Mouse (Mus musculus) yolk sac, embryonic 10.5 days (tissue): ENCODE results near the gene Adora3.
A peak's percentile ranks its signal among the peaks of the same experiment; 100 is the strongest.

Experiments used
- DNase-seq: peaks from one replicate; pipeline ENCODE4 v3.0.0-alpha.2; 2017; ENCODE audit warnings: low spot score

Gene Adora3

GRCm38 (mm10) chr3:105870558-105870957, at the start of gene Adora3, which contains the start of gene Tmigd3:
Adora3 (plus strand) TSS chr3:105870858.
Tmigd3 (plus strand) TSS chr3:105870903.
- DNase-seq = no peak

DNA sequence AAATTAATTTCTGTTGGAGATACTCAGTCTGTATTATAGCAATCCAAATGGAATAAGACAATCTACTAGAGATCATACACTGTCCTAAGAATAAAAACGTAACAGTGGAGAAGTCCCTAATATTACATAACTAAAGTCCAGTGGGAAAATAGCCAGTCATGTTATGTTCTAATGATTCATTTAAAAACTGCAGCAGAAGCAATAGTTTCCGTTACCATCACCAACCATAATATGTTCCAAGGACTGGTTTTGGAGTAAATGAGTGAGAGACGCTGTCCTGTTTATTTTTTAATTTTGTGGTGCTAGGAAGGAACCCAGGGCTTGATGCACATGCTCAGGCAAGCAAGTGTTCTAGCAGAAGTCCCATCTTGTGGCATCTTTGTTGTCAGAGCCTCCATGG, 49.2 kb upstream of the Adora3 start:
- DNase-seq = no peak

DNA sequence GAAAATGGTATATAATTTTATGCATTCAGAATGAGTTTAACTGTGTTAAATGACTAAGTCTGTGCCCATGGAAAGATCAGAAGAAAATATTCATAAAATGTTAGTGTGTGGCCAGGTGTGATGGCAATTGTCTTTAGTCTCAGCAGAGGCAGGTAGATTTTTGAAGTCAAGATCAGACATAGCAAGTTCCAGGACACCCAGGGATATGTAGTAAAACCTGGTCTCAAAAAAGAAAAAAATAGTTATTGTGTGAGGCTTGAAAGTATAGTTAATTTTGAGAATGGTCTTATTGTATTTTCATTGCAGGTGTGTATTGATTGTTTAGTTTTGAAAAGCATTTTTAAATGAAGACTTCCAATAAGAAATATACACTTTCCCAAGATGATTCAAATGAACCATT, 47.0 kb upstream of the Adora3 start:
- no peak for DNase-seq

GRCm38 (mm10) chr3:105824103-105824502, 46.6 kb upstream of the Adora3 start:
- DNase-seq = no peak

DNA sequence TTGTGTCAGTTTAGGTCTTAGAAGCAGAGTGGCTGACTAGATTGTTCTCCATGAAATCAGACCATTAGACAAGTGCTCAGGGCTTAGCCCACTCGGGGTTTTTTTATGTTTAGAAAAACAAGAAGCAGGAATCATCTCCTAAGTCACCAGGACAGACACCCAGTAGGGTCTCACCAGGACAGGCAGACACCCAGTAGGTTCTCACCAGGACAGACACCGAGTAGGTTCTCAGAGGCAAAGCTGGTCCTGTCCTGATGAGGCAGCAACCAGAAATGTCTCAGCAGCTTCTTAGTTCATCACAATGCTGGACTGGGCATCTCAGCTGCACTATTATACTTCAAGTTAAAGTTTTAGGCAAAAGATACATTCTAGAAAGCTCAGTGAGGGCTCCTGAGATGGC, 46.0 kb upstream of the Adora3 start:
- no peak for DNase-seq

- DNase-seq = no peak
These were observed 45.0 kb upstream of the Adora3 start for GRCm38 (mm10) chr3:105825501-105826161.

GRCm38 (mm10) chr3:105831584-105831983, 39.1 kb upstream of the Adora3 start:
- no peak for DNase-seq

GRCm38 (mm10) chr3:105835875-105836274, 34.8 kb upstream of the Adora3 start:
- no peak for DNase-seq

- no peak for DNase-seq
These were observed 33.8 kb upstream of the Adora3 start for GRCm38 (mm10) chr3:105836883-105837282.

DNA sequence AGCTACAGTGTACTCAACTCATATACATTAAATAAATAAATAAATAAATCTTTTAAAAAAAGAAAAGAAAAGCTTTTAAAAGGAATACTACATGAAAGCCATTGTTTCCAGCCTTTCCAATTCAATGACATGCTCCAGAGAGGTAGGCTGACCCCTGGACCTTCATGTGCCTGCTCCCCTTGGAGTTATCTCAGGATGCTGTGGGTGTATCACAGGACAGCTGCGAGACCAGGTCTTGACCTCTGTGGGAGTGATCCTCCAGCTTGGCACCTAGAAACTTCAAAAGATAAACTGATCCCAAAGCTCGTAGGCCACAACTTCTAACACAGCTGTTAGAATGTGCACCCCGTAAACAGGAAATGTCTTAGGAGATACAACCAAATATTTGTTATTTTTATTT, 32.0 kb upstream of the Adora3 start:
- no peak for DNase-seq

GRCm38 (mm10) chr3:105839836-105840235, 30.8 kb upstream of the Adora3 start:
- no peak for DNase-seq

GRCm38 (mm10) chr3:105846294-105847069, 24.2 kb upstream of the Adora3 start:
- DNase-seq = peak; percentile 20

- no peak for DNase-seq
These were observed 16.9 kb upstream of the Adora3 start for GRCm38 (mm10) chr3:105853781-105854180.

DNA sequence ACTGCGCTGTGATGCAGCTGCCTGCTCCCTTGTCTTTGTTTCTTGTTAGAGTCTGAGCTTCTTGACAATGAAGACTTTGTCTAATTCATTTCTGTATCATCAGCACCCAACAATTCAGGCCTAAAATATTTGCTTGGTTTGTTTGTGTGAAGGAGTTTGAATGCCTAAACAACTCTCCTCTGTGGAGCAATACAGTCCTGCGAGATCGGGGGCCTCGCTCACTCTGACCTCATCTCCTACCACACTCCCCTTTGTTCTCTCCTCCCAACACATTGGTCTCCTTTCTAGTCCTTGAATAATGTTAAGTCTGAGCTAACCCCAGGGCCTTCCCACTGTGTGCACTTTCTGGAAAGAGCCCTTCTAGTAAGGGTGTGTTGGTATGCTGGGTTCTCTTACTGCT, 15.9 kb upstream of the Adora3 start:
- no peak for DNase-seq

DNA sequence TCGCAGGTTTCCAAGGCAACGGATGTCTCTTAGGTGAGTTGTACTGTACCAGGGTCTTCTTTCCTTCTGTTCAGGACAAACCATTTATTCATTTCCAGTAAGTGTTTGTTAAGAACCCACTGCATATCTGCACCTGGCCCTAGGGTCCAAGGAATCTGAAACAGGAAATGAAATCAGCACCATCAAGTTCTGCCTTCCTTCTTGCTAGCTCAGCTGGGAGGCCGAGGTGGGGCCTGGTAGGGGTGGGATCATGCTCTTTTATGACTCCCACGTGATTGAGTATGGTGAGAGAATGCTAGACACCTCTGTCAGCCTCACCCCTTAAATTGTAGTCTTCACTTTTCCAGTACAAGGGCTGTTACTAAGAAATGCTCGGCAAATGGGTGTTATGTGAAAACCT, 13.1 kb upstream of the Adora3 start:
- DNase-seq = no peak

DNA sequence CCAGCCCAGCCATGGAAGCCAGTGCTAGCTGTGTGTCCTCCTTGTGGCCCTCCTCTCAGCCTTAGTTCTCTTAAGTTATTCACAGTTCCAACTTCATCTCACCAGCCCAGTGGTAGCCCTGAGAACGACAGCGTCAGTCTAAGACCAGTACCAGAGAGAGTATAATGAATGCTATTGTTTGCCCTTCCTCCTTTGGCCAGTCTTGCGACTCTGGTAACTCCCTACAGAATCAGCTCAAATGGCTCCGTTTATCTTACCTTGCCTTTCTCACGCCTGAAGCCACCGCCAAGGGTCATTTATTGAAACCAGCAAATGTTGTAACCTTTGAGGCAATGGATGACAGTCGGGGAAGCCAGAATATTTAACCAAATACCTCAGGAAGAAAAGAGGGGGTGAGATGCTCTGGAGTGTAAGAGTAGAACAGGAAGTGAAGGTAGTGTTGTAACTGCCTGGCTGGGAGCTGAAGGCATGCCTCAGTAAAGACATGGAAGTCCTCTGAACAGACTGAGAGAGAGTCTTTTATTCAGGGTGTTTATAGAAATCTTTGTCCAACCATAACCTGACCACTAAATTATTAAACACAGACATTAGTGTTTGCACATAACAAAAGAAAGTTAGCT, 8.8 kb upstream of the Adora3 start:
- DNase-seq = no peak

DNA sequence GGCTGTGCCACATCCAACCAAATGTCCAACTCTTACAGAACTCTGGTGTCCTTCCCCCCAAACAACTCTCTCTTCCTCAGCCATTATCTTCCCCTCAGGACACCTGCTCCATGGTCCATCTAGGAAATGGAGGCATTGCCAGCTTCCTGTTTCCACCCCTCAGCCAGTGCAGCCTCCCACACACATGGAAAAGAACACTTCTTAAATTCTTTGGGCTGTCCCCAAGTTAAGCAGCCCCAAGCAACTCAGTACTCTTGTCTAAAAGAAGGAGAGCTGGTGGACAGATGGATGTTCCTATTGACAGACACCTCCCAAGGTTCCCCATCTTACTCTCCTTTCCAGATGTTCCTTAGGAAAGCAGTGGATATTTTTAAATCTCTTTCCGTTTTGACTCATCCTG, 6.5 kb upstream of the Adora3 start:
- DNase-seq = no peak

GRCm38 (mm10) chr3:105865122-105865521, 5.5 kb upstream of the Adora3 start:
- no peak for DNase-seq

DNA sequence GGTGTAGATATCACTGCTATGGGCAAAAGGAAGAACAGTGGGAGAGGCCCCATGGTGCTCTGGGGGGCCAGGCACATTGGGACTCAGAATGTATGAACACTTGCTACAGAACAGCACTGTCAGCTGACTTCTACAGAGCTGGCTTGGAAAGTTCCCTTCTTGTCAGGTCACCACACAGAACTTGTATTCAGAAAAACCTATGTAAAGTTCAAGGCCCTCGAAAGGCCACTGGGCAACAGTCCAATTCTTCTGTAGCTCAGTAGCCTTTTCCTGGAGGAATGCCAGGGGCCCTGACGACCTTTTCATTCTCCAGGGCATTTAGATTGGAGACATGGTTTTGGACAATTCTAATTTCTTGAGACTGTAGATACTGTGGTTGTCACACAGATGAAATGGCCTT, 2.5 kb upstream of the Adora3 start:
- DNase-seq = no peak

DNA sequence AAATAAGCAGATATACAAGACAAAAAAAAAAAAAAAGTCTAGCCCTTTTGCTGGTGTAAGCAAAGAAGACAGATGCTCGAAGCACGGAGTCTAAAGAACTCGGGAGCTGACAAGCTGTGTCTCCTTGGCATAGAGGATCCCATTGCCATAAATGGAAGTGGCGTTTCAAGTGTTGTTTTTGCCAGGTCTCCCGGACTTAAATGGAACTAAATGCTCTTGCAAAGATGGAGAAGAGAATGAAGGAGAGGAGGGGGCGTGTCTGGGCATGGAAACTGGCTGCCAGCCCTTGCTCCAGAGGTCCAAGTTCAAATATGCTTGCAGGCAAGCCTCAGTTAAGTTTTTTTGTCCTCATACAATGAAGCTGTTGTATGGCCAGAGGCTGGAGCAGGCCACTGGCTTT, 1.4 kb downstream of the Adora3 start:
- DNase-seq = no peak

DNA sequence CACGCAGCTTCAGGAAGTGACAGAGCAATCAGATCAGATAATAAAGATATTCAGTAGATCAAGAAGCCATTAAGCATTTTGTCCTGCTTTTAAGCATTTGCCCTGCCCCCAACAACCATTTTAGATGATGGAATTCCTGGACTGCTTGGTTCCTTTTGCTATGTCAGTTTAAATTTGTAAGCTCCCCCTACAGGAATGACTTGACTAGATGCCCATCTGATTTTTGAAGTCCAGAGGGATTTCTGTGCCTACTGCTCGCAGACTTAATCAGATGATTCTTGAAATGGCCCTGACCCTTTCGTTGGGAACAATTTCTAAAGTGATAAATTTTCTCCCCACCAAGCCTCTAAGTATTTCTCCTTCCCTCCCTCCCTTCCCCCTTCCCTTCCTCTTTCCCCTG, 1.9 kb downstream of the Adora3 start:
- no peak for DNase-seq

DNA sequence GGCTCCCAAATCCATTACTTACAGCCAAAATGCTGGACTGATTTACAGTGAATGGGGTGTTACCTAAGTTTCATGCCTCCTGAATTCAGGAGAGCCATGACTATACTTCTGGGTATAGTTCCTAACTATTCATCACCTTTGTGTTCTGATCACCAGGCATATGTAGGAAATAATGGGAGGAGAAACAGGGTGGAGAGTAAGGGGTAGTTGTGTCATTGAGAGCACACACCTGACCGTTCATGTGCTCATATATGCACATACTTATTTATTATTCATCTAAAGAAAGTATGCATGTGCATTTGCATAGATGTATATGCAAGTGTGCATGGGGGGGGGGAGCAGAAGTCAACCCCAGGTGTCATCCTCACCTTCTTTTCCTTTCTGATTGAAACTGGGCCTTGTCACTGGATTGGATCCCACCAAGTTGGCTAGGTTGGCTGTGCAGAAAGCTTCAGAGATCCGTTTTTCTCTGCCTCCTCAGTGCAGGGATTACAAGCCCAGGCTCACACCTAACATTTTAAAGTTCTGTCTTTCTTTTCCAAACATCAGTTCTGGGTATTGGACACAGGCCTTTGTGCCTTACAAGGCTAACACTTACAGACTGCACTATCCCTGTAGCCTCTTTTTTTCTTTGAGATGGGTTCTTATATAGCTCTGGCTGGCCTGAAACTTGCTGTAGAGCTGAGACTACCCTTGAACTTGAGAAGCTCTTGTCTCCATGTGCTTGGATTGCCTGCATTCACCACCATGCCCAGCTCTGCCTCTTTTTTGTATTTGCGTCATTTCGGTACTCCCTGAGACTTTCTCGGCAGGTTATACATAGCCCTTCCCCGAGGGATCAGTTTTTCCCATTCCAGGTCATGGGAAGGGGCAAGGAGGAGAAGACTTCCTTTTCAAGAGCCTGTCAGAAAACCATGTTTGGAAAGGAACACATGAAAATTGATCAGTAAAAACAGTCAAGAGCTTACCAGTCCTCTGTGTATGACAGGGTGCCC, 3.1 kb downstream of the Adora3 start:
- DNase-seq = no peak
